Mouse (Mus musculus) small intestine, adult 2 months (tissue): Measurements from ENCODE around the gene Rtl4. TPM values are rescaled to one million over a fixed set of nuclear protein-coding genes. Genes with fewer than 3 reads are reported as not detected.

ENCODE experiments used
- H3K27ac ChIP-seq: fragments of 200-500 bp; 2 replicates; pipeline ENCODE4 v1.5.1; 2012; ENCODE audit warnings: low read depth, low read length, control low read depth, inconsistent platforms; ENCODE audit not compliant: insufficient read depth
- H3K27me3 ChIP-seq: fragments of 200-500 bp; 2 replicates; pipeline ENCODE4 v1.6.1; 2012; ENCODE audit warnings: mild to moderate bottlenecking, moderate library complexity, low read length, inconsistent platforms; ENCODE audit not compliant: control insufficient read depth, insufficient read depth
- H3K36me3 ChIP-seq: fragments of 200-500 bp; 2 replicates; pipeline ENCODE4 v1.6.1; 2012; ENCODE audit warnings: mild to moderate bottlenecking, low read length, control low read depth, inconsistent platforms; ENCODE audit not compliant: control insufficient read depth, insufficient read depth
- H3K4me1 ChIP-seq: fragments of 200-500 bp; 2 replicates; pipeline ENCODE4 v1.6.1; 2012; ENCODE audit warnings: low read length, inconsistent platforms, mixed read lengths; ENCODE audit not compliant: control insufficient read depth, insufficient read depth, insufficient read length
- H3K4me3 ChIP-seq: fragments of 200-500 bp; 2 replicates; pipeline ENCODE4 v1.5.1; 2012; ENCODE audit warnings: low read depth, mild to moderate bottlenecking, control low read depth, inconsistent platforms, low read length, moderate library complexity
- CTCF ChIP-seq: fragments of 200-500 bp; IDR thresholded peaks from 2 replicates; pipeline ENCODE4 v1.5.1; 2012; ENCODE audit warnings: low read depth, mild to moderate bottlenecking, control low read depth, inconsistent platforms, low read length, moderate library complexity, mixed read lengths; ENCODE audit not compliant: insufficient replicate concordance, insufficient read length; ENCODE audit errors: extremely low read depth
- POLR2A ChIP-seq: fragments of 200-500 bp; IDR thresholded peaks from 2 replicates; pipeline ENCODE4 v1.6.1; 2012; ENCODE audit warnings: low read depth, mild to moderate bottlenecking, control low read depth, inconsistent platforms, low read length, moderate library complexity
- WGBS: fragments of 180-500 bp; shearing (Covaris S2); methylation state at CpG from one replicate; pipeline ENCODE4 v1.1.7; 2018; 5-methylcytosine and 5-hydroxymethylcytosine counted together
- polyA plus RNA-seq: library from polyadenylated mRNA; depleted of rRNA; stranded (reverse); fragments of >200 nt; gene quantifications from 2 replicates; pipeline ENCODE4 v1.2.3, GENCODE M21; 2012; rRNA removed

Gene Rtl4
- polyA plus RNA-seq = not detected in 2 replicates

- Histone ChIP-seq H3K27ac (no peak within 1 kb of the TSS), H3K27me3 (no peaks in the 10 kb centered on the region), H3K4me3 (no peak within 1 kb of the TSS), H3K36me3 (no peaks in the 10 kb centered on the region), H3K4me1 (no peaks in the 10 kb centered on the region)
- TF ChIP-seq POLR2A (no peak), CTCF (no peak)
- WGBS = 10% methylated on average over 20 of the region's 31 CpGs
Measured at GRCm38 (mm10) chrX:144688207-144689118, at the start of gene Rtl4. Gene Rtl4, plus strand, starts transcription at chrX:144688907.

- Histone ChIP-seq H3K4me1 (no peaks in the 10 kb centered on the region), H3K4me3 (no peak overlapping the region), H3K27me3 (no peaks in the 10 kb centered on the region), H3K36me3 (no peaks in the 10 kb centered on the region), H3K27ac (no peak overlapping the region)
- TF ChIP-seq CTCF (no peak), POLR2A (no peak)
- 57% methylated on average over 2 of the region's 3 CpGs for WGBS
Measured at GRCm38 (mm10) chrX:144644756-144645155, 44.0 kb upstream of the Rtl4 start.

GRCm38 (mm10) chrX:144645394-144645793 lies 43.3 kb upstream of the Rtl4 start:
- Histone ChIP-seq H3K4me1 (no peaks in the 10 kb centered on the region), H3K27ac (no peak overlapping the region), H3K4me3 (no peak overlapping the region), H3K36me3 (no peaks in the 10 kb centered on the region), H3K27me3 (no peaks in the 10 kb centered on the region)
- no peak for TF ChIP-seq POLR2A
- no peak for TF ChIP-seq CTCF
- WGBS = 49% methylated on average over 1 of the region's 1 CpGs

- 27% methylated on average over 2 of the region's 2 CpGs for WGBS
Measured at GRCm38 (mm10) chrX:144652196-144652595, 36.5 kb upstream of the Rtl4 start.

GRCm38 (mm10) chrX:144687742-144688141 lies 965 bp upstream of the Rtl4 start:
- H3K4me3 ChIP-seq = no peak overlapping the region
- TF ChIP-seq CTCF (no peak), POLR2A (no peak)
- WGBS = 19% methylated on average over 20 of the region's 20 CpGs

More at GRCm38 (mm10) chrX:144652196-144652595, 36.5 kb upstream of the Rtl4 start:
- Histone ChIP-seq H3K36me3 (no peaks in the 10 kb centered on the region), H3K27me3 (no peaks in the 10 kb centered on the region), H3K4me3 (no peak overlapping the region), H3K4me1 (no peaks in the 10 kb centered on the region), H3K27ac (no peak overlapping the region)
- TF ChIP-seq CTCF = no peak
- no peak for TF ChIP-seq POLR2A

GRCm38 (mm10) chrX:144688142-144688206 lies 733 bp upstream of the Rtl4 start, which contains the start of gene Trpc5:
Gene Trpc5, minus strand, starts transcription at chrX:144688180.
- no peak within 1 kb of the TSS for H3K4me3 ChIP-seq

More at GRCm38 (mm10) chrX:144687742-144688141, 965 bp upstream of the Rtl4 start:
- Histone ChIP-seq H3K27me3 (no peaks in the 10 kb centered on the region), H3K36me3 (no peaks in the 10 kb centered on the region), H3K27ac (no peak overlapping the region), H3K4me1 (no peaks in the 10 kb centered on the region)

GRCm38 (mm10) chrX:144689119-144689858 lies 582 bp downstream of the Rtl4 start:
- Histone ChIP-seq H3K27me3 (no peaks in the 10 kb centered on the region), H3K36me3 (no peaks in the 10 kb centered on the region), H3K27ac (no peak overlapping the region), H3K4me3 (no peak overlapping the region), H3K4me1 (no peaks in the 10 kb centered on the region)
- TF ChIP-seq POLR2A (no peak), CTCF (no peak)
- WGBS = 10% methylated on average over 21 of the region's 21 CpGs

More at GRCm38 (mm10) chrX:144688142-144688206, 733 bp upstream of the Rtl4 start, which contains the start of gene Trpc5:
- TF ChIP-seq POLR2A = no peak
- TF ChIP-seq CTCF = no peak
- 9% methylated on average over 1 of the region's 1 CpGs for WGBS
- Histone ChIP-seq H3K27me3 (no peaks in the 10 kb centered on the region), H3K36me3 (no peaks in the 10 kb centered on the region), H3K4me1 (no peaks in the 10 kb centered on the region), H3K27ac (no peak within 1 kb of the TSS)
